Mouse (Mus musculus) limb, embryonic 10.5 days (tissue): ENCODE measurements around the gene Ugt1a6b. TPM values are rescaled to one million over a fixed set of nuclear protein-coding genes. Genes with fewer than 3 reads are reported as not detected.
"Not testable (repeated sequence)": the region's sequence is repeated elsewhere in the genome, so short reads cannot be mapped to it uniquely, and the experiment has no call there.

ENCODE experiments used
- DNase-seq: peaks from one replicate; pipeline ENCODE4 v3.0.0-alpha.2; 2017; ENCODE audit warnings: low spot score
- H3K27ac ChIP-seq: fragments of 300-500 bp; sonication (generic); 2 replicates; pipeline ENCODE4 v1.5.1; 2016; ENCODE audit warnings: mild to moderate bottlenecking
- H3K27me3 ChIP-seq: fragments of 300-500 bp; sonication (generic); 2 replicates; pipeline ENCODE4 v1.6.1; 2016; ENCODE audit warnings: low read depth, mild to moderate bottlenecking; ENCODE audit not compliant: poor library complexity, severe bottlenecking
- H3K36me3 ChIP-seq: fragments of 300-500 bp; sonication (generic); 2 replicates; pipeline ENCODE4 v1.6.1; 2016; ENCODE audit warnings: mild to moderate bottlenecking, moderate library complexity
- H3K4me1 ChIP-seq: fragments of 300-500 bp; sonication (generic); 2 replicates; pipeline ENCODE4 v1.6.1; 2016
- H3K4me3 ChIP-seq: fragments of 300-500 bp; sonication (generic); 2 replicates; pipeline ENCODE4 v1.5.1; 2016; ENCODE audit warnings: mild to moderate bottlenecking, moderate library complexity
- H3K9me3 ChIP-seq: fragments of 300-500 bp; sonication (generic); replicated peaks from 2 replicates; pipeline ENCODE4 v1.6.1; 2016; ENCODE audit warnings: mild to moderate bottlenecking
- WGBS: fragments of 180-500 bp; shearing (Covaris S2); methylation state at CpG from one replicate; pipeline ENCODE4 v1.1.7; 2016; 5-methylcytosine and 5-hydroxymethylcytosine counted together
- polyA plus RNA-seq: library from polyadenylated mRNA; unstranded; fragments of >200 nt; fragmentation: Nextera tagmentation; extraction: Ambion mirVana; gene quantifications from 2 replicates; pipeline ENCODE4 v1.2.1, GENCODE M21; 2016

Gene Ugt1a6b
- polyA plus RNA-seq, 1 experiment from 2014 or later: not detected

- no peaks in the 10 kb centered on the region for H3K27me3 ChIP-seq
- H3K9me3 ChIP-seq: no peaks in the 10 kb centered on the region
- H3K4me1 ChIP-seq: peaks cover 6% of the 10 kb centered on the region; the same call in 1 of the 2 replicates
- DNase-seq: no peak
- no peak overlapping the region for H3K27ac ChIP-seq
- 71% methylated on average over 3 of the region's 3 CpGs for WGBS
- H3K4me3 ChIP-seq: no peak overlapping the region
- H3K36me3 ChIP-seq: no peaks in the 10 kb centered on the region
These were observed 30.9 kb downstream of the Ugt1a6b start for GRCm38 (mm10) chr1:88133908-88134456.

DNA sequence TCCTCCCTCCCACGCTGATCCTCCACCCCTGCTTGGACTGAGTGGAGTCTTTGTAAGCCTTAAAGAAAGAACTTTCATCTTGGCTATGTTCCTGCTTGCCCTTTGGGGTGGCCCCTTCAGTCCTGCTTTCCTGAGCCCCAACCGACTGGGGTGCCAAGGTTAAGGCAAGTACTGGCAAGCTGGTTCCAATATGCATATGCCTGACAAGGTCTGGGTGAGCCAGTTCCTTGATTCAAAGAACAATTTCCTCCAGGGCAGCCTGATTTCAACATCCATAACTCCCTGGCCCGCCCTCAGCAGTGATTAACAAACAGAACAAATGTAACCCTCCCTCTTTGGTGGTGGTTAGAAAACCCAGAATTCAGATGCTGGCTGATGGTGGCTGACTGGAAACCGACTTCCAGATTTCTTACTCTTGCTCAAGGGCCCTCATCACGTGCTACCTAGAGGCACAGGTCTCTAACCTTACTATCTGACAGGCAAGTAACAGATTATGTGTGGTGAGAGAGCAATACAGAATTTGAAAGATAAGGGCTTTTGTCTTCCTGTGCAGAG is 31.5 kb downstream of the Ugt1a6b start, which contains the start of gene Ugt1a6a:
TSS of gene Ugt1a6a (plus strand) at position 353 of the 555 bp plus-strand sequence.
- not testable (repeated sequence) for H3K27ac ChIP-seq, H3K4me3 ChIP-seq, DNase-seq, H3K36me3 ChIP-seq, H3K27me3 ChIP-seq, H3K9me3 ChIP-seq, H3K4me1 ChIP-seq
- WGBS: 61% methylated on average over 5 of the region's 5 CpGs

- DNase-seq, H3K4me3 ChIP-seq, H3K9me3 ChIP-seq, H3K4me1 ChIP-seq, H3K27me3 ChIP-seq, H3K36me3 ChIP-seq, H3K27ac ChIP-seq: not testable (repeated sequence)
- WGBS: 97% methylated on average over 6 of the region's 6 CpGs
These were observed 32.3 kb downstream of the Ugt1a6b start for GRCm38 (mm10) chr1:88135229-88135904.

DNA sequence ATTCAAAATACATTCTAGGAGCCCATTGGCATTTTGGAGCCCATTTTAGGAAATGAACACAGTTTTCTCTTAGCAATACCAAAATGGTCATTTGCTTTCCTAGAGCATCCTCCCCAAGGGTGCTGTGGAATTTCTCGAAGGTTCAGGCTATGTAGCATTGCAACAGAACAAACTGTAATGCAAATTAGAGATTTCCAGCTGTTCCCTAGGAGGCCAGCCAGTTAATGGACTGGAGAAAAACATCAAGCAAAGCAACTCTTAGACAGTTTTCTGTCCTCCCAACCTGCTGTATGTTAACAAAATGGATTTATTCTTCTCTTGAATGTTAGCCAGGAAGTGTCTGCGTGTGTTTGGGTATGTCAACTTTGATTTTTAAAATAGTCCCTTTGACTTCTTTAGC is 33.6 kb downstream of the Ugt1a6b start:
- Histone ChIP-seq H3K4me1 (peaks cover 6% of the 10 kb centered on the region; the same call in 1 of the 2 replicates), H3K4me3 (no peak overlapping the region)

DNA sequence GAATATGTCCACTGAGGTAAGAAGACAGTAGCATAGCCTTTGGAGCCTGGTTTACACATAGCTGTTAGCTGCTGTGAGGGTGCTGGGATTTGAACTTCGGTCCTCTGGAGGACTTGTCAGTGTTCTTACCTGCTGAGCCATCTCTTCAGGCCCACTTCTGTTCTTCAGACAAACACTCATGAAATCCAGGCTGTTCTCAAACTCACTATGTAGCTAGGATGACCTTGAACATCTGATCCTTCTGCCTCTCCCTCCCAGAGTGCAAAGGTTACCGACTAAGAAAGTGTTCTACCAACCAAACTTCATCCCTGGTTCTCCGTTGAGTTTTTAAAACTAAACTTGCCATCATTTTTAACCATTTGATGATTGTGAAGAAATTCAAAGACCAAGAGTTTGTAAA is 34.2 kb downstream of the Ugt1a6b start:
- Histone ChIP-seq H3K9me3 (no peaks in the 10 kb centered on the region), H3K36me3 (no peaks in the 10 kb centered on the region), H3K27me3 (no peaks in the 10 kb centered on the region), H3K4me3 (no peak overlapping the region), H3K27ac (no peak overlapping the region), H3K4me1 (peaks cover 6% of the 10 kb centered on the region; the same call in 1 of the 2 replicates)
- 92% methylated on average over 3 of the region's 3 CpGs for WGBS
- DNase-seq: no peak

More for the DNA sequence above, 33.6 kb downstream of the Ugt1a6b start:
- Histone ChIP-seq H3K36me3 (no peaks in the 10 kb centered on the region), H3K9me3 (no peaks in the 10 kb centered on the region), H3K27me3 (no peaks in the 10 kb centered on the region), H3K27ac (no peak overlapping the region)
- no peak for DNase-seq
- WGBS: 86% methylated on average over 2 of the region's 2 CpGs

DNA sequence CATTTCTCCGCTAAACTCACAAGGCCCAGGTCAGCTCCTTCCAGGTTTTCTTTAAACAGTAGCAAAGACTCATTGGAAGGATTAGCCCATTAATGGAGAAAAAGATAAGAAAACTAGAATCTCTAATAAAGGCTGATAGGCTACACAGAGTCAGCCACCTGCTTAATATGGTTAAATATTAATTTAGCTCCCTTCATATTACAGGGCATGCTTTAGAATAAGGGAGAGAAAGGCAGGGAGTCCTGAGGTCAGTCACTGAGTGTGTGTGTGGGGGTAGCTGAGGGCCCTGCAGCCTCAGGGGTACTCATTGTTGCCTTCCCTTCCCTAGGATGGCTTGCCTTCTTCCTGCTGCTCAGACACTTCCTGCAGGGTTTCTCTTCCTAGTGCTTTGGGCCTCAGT is 35.1 kb downstream of the Ugt1a6b start:
- no peaks in the 10 kb centered on the region for H3K27me3 ChIP-seq
- H3K27ac ChIP-seq: no peak overlapping the region
- DNase-seq: no peak
- peaks cover 6% of the 10 kb centered on the region; the same call in 1 of the 2 replicates for H3K4me1 ChIP-seq
- H3K36me3 ChIP-seq: no peaks in the 10 kb centered on the region
- WGBS: 94% methylated on average over 1 of the region's 1 CpGs
- H3K4me3 ChIP-seq: no peak overlapping the region
- H3K9me3 ChIP-seq: no peaks in the 10 kb centered on the region

- WGBS: 85% methylated on average over 1 of the region's 1 CpGs
These were observed 37.4 kb downstream of the Ugt1a6b start for GRCm38 (mm10) chr1:88140492-88140891.

GRCm38 (mm10) chr1:88143966-88144675 is 41.1 kb downstream of the Ugt1a6b start:
- H3K27ac ChIP-seq, H3K9me3 ChIP-seq, H3K36me3 ChIP-seq, H3K4me3 ChIP-seq, H3K27me3 ChIP-seq, H3K4me1 ChIP-seq: not testable (repeated sequence)
- WGBS: 4% methylated on average over 5 of the region's 5 CpGs
- peak; percentile 45 for DNase-seq

More at GRCm38 (mm10) chr1:88140492-88140891, 37.4 kb downstream of the Ugt1a6b start:
- H3K27me3 ChIP-seq, H3K4me1 ChIP-seq, H3K9me3 ChIP-seq, H3K4me3 ChIP-seq, H3K27ac ChIP-seq, DNase-seq, H3K36me3 ChIP-seq: not testable (repeated sequence)

GRCm38 (mm10) chr1:88145278-88145677 is 42.2 kb downstream of the Ugt1a6b start:
- DNase-seq, H3K9me3 ChIP-seq, H3K27ac ChIP-seq, H3K27me3 ChIP-seq, H3K36me3 ChIP-seq, H3K4me3 ChIP-seq, H3K4me1 ChIP-seq: not testable (repeated sequence)
- WGBS: 54% methylated on average over 2 of the region's 2 CpGs

DNA sequence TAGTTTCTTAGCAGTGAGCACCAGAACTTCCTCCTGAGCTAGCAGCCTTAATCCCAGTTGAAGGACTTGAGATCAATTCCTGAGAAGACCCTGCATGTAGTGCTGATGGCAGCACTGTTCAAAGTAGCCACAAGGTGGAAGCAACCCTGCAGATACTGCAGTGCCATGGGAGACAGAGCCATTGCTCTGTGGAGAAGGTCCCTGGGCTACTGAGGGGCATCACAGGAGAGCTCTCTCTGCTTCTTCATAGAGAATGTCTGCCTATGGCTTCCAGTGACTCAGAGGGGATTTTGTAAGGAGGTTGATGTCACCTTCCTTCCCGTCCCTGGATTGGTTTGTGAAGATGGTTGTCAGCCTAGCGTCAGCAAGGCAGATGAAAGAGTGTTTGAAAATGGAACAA is 47.1 kb downstream of the Ugt1a6b start:
- 81% methylated on average over 2 of the region's 2 CpGs for WGBS
- not testable (repeated sequence) for H3K9me3 ChIP-seq, H3K27ac ChIP-seq, H3K4me3 ChIP-seq, DNase-seq, H3K27me3 ChIP-seq, H3K36me3 ChIP-seq, H3K4me1 ChIP-seq

- Histone ChIP-seq H3K9me3 (no peaks in the 10 kb centered on the region), H3K4me3 (no peak overlapping the region), H3K36me3 (no peaks in the 10 kb centered on the region), H3K27me3 (no peaks in the 10 kb centered on the region), H3K27ac (no peak overlapping the region), H3K4me1 (no peaks in the 10 kb centered on the region)
- 88% methylated on average over 2 of the region's 2 CpGs for WGBS
- no peak for DNase-seq
These were observed 55.4 kb downstream of the Ugt1a6b start for GRCm38 (mm10) chr1:88158430-88158829.

DNA sequence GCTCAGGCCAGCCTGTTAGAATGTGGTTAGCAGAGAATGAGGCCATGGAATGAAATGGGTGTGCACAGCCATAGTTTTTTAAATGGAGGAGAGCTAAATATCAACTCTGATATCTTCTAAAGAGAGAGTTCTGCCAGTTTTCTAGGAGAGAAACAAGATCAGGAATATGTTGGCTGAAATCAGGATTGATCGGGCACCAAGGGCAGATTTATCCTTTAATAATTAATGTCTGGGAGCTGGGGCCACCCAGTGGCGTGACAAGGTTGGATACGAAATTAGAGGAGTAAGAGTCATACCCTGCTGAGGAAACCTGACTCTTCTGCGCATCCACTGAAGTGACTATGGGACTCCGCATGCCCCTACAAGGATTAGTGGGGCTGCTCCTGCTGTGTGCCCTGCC is 62.7 kb downstream of the Ugt1a6b start, which contains the start of gene Ugt1a5:
TSS of gene Ugt1a5 (plus strand) at position 302 of the 400 bp plus-strand sequence.
- H3K9me3 ChIP-seq: no peaks in the 10 kb centered on the region
- no peaks in the 10 kb centered on the region for H3K27me3 ChIP-seq
- H3K36me3 ChIP-seq: no peaks in the 10 kb centered on the region
- no peaks in the 10 kb centered on the region for H3K4me1 ChIP-seq
- DNase-seq: no peak
- no peak within 1 kb of the TSS for H3K4me3 ChIP-seq
- no peak within 1 kb of the TSS for H3K27ac ChIP-seq
- 82% methylated on average over 5 of the region's 5 CpGs for WGBS

DNA sequence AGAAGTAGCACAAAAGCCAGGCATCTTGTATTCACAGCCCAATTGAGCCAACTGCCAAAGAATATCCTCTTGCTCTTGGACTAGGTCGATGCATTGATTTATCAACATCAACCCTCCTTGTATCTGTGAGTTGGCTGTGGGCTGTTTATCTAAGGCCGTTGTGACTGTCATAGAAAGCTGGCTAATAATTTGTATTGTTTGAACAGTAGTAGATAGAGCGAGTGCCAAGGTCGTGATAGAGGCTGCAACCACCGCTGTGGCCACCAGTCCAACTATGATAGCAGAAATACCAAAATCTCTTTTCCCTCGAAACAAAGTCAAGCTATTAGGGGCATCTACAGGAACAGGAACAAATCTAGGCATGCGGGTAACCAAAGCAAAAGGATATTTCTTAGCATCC is 69.1 kb downstream of the Ugt1a6b start:
- DNase-seq, H3K4me1 ChIP-seq, H3K27me3 ChIP-seq, H3K4me3 ChIP-seq, H3K36me3 ChIP-seq, H3K27ac ChIP-seq, H3K9me3 ChIP-seq: not testable (repeated sequence)
- WGBS: 75% methylated on average over 7 of the region's 7 CpGs
